Mouse (Mus musculus): ENCODE measurements around the gene Agtr1a. TPM values are rescaled to one million over a fixed set of nuclear protein-coding genes. Genes with fewer than 3 reads are reported as not detected.

Gene Agtr1a
- polyA plus RNA-seq, 1 experiment: 2.2 TPM

- no peak for DNase-seq (ENCODE audit: low read depth, low spot score)
- 76% methylated on average over 2 of the region's 2 CpGs for WGBS
Observed at GRCm38 (mm10) chr13:30359886-30360285, 23.6 kb downstream of the Agtr1a start.

- DNase-seq (ENCODE audit: low read depth, low spot score): no peak
- WGBS: 32% methylated on average over 5 of the region's 5 CpGs
Observed at GRCm38 (mm10) chr13:30361002-30361401, 24.8 kb downstream of the Agtr1a start.

- WGBS: 94% methylated on average over 6 of the region's 6 CpGs
- DNase-seq (ENCODE audit: low read depth, low spot score): no peak
Observed at GRCm38 (mm10) chr13:30362048-30362447, 25.8 kb downstream of the Agtr1a start.

- WGBS: 76% methylated on average over 11 of the region's 11 CpGs
Observed at GRCm38 (mm10) chr13:30364097-30364625, 27.9 kb downstream of the Agtr1a start.

GRCm38 (mm10) chr13:30364780-30365179 is 28.5 kb downstream of the Agtr1a start:
- 79% methylated on average over 9 of the region's 9 CpGs for whole genome bisulfite sequencing
- DNase-seq (ENCODE audit: low read depth, low spot score): no peak

More at GRCm38 (mm10) chr13:30364097-30364625, 27.9 kb downstream of the Agtr1a start:
- DNase-seq (ENCODE audit: low read depth, low spot score): no peak

- 72% methylated on average over 2 of the region's 2 CpGs for WGBS
- no peak for DNase-seq (ENCODE audit: low read depth, low spot score)
Observed at GRCm38 (mm10) chr13:30365378-30365777, 29.1 kb downstream of the Agtr1a start.

- 46% methylated on average over 8 of the region's 8 CpGs for WGBS
- DNase-seq (ENCODE audit: low read depth, low spot score): no peak
Observed at GRCm38 (mm10) chr13:30368116-30368515, 31.9 kb downstream of the Agtr1a start.

- no peak for DNase-seq (ENCODE audit: low read depth, low spot score)
- WGBS: 29% methylated on average over 2 of the region's 2 CpGs
Observed at GRCm38 (mm10) chr13:30368746-30369145, 32.5 kb downstream of the Agtr1a start.

GRCm38 (mm10) chr13:30378868-30379267 is 42.6 kb downstream of the Agtr1a start:
- no peak for DNase-seq (ENCODE audit: low read depth, low spot score)

GRCm38 (mm10) chr13:30385183-30385582 is 48.9 kb downstream of the Agtr1a start:
- 59% methylated on average over 6 of the region's 6 CpGs for WGBS
- no peak for DNase-seq (ENCODE audit: low read depth, low spot score)

More at GRCm38 (mm10) chr13:30378868-30379267, 42.6 kb downstream of the Agtr1a start:
- WGBS: 83% methylated on average over 5 of the region's 5 CpGs

- DNase-seq (ENCODE audit: low read depth, low spot score): no peak
Observed at GRCm38 (mm10) chr13:30394123-30394522, 57.9 kb downstream of the Agtr1a start.

- DNase-seq (ENCODE audit: low read depth, low spot score): no peak
- 66% methylated on average over 3 of the region's 3 CpGs for WGBS
Observed at GRCm38 (mm10) chr13:30396431-30396830, 60.2 kb downstream of the Agtr1a start.

- DNase-seq (ENCODE audit: low read depth, low spot score): no peak
- WGBS: 87% methylated on average over 3 of the region's 3 CpGs
Observed at GRCm38 (mm10) chr13:30398852-30399251, 62.6 kb downstream of the Agtr1a start.

- 80% methylated on average over 8 of the region's 8 CpGs for WGBS
- DNase-seq (ENCODE audit: low read depth, low spot score): no peak
Observed at GRCm38 (mm10) chr13:30400621-30401020, 64.4 kb downstream of the Agtr1a start.

- no peak for DNase-seq (ENCODE audit: low read depth, low spot score)
- 61% methylated on average over 3 of the region's 3 CpGs for WGBS
Observed at GRCm38 (mm10) chr13:30403874-30404273, 67.6 kb downstream of the Agtr1a start.

GRCm38 (mm10) chr13:30418611-30419010 is 82.4 kb downstream of the Agtr1a start:
- 64% methylated on average over 5 of the region's 5 CpGs for WGBS
- no peak for DNase-seq (ENCODE audit: low read depth, low spot score)

GRCm38 (mm10) chr13:30427008-30427407 is 90.8 kb downstream of the Agtr1a start:
- whole genome bisulfite sequencing: 79% methylated on average over 4 of the region's 4 CpGs
- no peak for DNase-seq (ENCODE audit: low read depth, low spot score)

GRCm38 (mm10) chr13:30427436-30427835 is 91.2 kb downstream of the Agtr1a start:
- WGBS: 72% methylated on average over 1 of the region's 1 CpGs
- no peak for DNase-seq (ENCODE audit: low read depth, low spot score)
